Mouse (Mus musculus): ENCODE data around the gene Nhej1. TPM values are rescaled to one million over a fixed set of nuclear protein-coding genes. Genes with fewer than 3 reads are reported as not detected.
A peak's percentile ranks its signal among the peaks of the same experiment; 100 is the strongest.

The Nhej1 gene
- total and polyA plus RNA-seq, 3 experiments, result 1.7 to 5.2 TPM; not detected in 1

DNA sequence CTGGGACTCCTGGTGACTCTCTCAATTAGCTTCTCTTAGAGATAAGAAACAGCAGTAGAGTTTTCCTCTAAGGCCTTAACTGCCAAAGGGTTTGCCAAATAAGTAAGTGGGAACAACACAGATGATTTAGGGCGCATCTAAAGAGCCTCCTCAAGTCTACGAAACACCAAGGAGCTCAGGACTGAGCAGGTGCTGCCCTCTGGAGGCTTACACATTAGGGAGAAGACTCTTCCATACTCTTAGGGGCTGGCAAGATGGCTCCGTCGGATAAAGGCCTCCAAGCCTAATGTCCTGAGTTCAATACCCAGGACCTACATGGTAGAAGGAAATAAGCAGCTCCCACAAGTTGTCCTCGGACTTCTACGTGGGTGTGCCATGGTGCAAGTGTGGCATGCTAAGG lies 151.4 kb downstream of the Nhej1 start:
- no peaks in the 10 kb centered on the region; a peak in 1 of 4 replicates for H3K36me3 ChIP-seq (ENCODE audit: control insufficient read depth in 1 of 2, insufficient read depth in 2 of 2, low read length in 2 of 2)
- H3K79me2 ChIP-seq (ENCODE audit: control insufficient read depth, insufficient read depth, low read length, poor library complexity), result no peaks in the 10 kb centered on the region
- H3K4me3 ChIP-seq (ENCODE audit: control insufficient read depth in 1 of 2, insufficient read depth in 1 of 2, low read depth in 2 of 2, low read length in 2 of 2), result no peak overlapping the region
- no peak overlapping the region for H3K9ac ChIP-seq (ENCODE audit: control insufficient read depth, low read depth, low read length, poor library complexity, severe bottlenecking)
- no peaks in the 10 kb centered on the region for H3K27me3 ChIP-seq (ENCODE audit: control insufficient read depth in 1 of 2, insufficient read depth in 2 of 2, low read length in 2 of 2)
- no peak overlapping the region for H3K27ac ChIP-seq (ENCODE audit: control insufficient read depth, low read depth, low read length)
- no peaks in the 10 kb centered on the region for H3K9me3 ChIP-seq (replicated peaks; ENCODE audit: insufficient read depth, low read length)
- peak; percentile 10 for DNase-seq (ENCODE audit: low read depth, low spot score)
- TF ChIP-seq CTCF (IDR thresholded peaks at IDR 0.05 in 2 of 3, conservative IDR thresholded peaks at IDR 0.05 in 1 of 3; ENCODE audit: control insufficient read depth in 1 of 3, insufficient read depth in 1 of 3, low read depth in 2 of 3, low read length in 3 of 3, poor library complexity in 1 of 3, severe bottlenecking in 1 of 3) (peak in 2 of 3 experiments; percentile 17 to 28; a peak in 3 of 6 replicates), CHD2 (IDR thresholded peaks at IDR 0.05; ENCODE audit: low read length) (no peak), NRF1 (IDR thresholded peaks at IDR 0.05; ENCODE audit: insufficient read depth, low read depth, low read length, poor library complexity, severe bottlenecking) (no peak), MYB (IDR thresholded peaks at IDR 0.05; ENCODE audit: low read depth, low read length) (no peak), SMC3 (IDR thresholded peaks at IDR 0.05; ENCODE audit: low read depth, low read length) (no peak), MXI1 (IDR thresholded peaks at IDR 0.05; ENCODE audit: low read depth, low read length) (no peak), RAD21 (IDR thresholded peaks at IDR 0.05; ENCODE audit: low read depth, low read length) (peak; percentile 5), ETS1 (IDR thresholded peaks at IDR 0.05; ENCODE audit: low read depth, low read length) (no peak), KAT2A (conservative IDR thresholded peaks at IDR 0.05; ENCODE audit: low read depth, low read length) (no peak), ZC3H11A (IDR thresholded peaks at IDR 0.05; ENCODE audit: low read depth, low read length) (no peak), GATA1 (IDR thresholded peaks at IDR 0.05; ENCODE audit: low read depth, low read length) (no peak), MYC (IDR thresholded peaks at IDR 0.05; ENCODE audit: low read depth, low read length) (no peak), MAZ (IDR thresholded peaks at IDR 0.05; ENCODE audit: low read depth, low read length) (no peak), TBP (IDR thresholded peaks at IDR 0.05; ENCODE audit: low read depth, low read length) (no peak), POLR2AphosphoS5 (IDR thresholded peaks at IDR 0.05; ENCODE audit: borderline replicate concordance, low read depth, low read length) (no peak), UBTF (IDR thresholded peaks at IDR 0.05; ENCODE audit: borderline replicate concordance, insufficient read depth, low read depth, low read length) (no peak), TCF12 (IDR thresholded peaks at IDR 0.05; ENCODE audit: low read depth, low read length) (no peak)
- H3K4me1 ChIP-seq (ENCODE audit: control insufficient read depth in 1 of 2, insufficient read depth in 2 of 2, low read length in 2 of 2), result no peaks in the 10 kb centered on the region

DNA sequence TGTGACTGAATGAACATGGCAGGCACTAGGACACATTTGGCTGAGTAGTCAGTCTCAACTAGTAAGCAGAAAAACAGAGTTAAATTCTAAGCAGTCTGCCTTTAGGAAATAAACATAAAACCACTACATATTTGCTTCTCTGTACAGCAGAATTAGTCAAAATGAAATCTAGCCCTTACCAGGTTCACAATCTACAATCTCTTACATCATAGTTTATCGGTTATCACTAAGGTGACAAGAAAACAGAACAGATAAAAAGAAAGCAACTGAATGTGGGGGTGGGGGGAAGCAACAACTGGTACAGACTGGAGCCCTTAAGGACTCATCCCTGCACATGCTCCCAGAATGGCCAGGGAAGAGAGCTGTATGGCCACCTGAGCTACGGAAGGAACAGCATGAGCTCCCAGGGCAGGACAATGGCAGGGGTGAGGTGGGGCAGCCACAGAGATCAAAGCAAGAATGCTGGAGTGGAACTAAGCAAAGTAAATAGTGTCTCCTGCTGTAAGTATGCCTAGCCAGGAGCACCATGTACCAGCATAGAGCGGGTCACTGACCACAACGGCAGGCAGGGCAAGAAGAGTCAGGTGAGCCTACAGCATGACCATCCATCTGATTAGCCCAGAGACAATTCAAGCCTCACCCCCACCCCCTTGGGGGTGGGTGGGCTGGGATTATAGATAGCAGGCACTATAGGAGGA lies 153.5 kb downstream of the Nhej1 start:
- TF ChIP-seq MEF2A (IDR thresholded peaks at IDR 0.05; ENCODE audit: extremely low read depth, insufficient replicate concordance, low read depth, low read length, poor library complexity, severe bottlenecking) (no peak), ZMIZ1 (IDR thresholded peaks at IDR 0.05; ENCODE audit: low read depth, low read length) (no peak), EP300 (IDR thresholded peaks at IDR 0.05; ENCODE audit: low read depth in 1 of 2, low read length in 2 of 2) (no peak), ZNF384 (IDR thresholded peaks at IDR 0.05; ENCODE audit: low read depth, low read length) (no peak), TAL1 (IDR thresholded peaks at IDR 0.05; ENCODE audit: low read length) (no peak), MYC (IDR thresholded peaks at IDR 0.05; ENCODE audit: low read depth, low read length) (no peak), GABPA (IDR thresholded peaks at IDR 0.05; ENCODE audit: low read depth, low read length) (no peak), POLR2AphosphoS5 (IDR thresholded peaks at IDR 0.05; ENCODE audit: borderline replicate concordance, low read depth, low read length) (no peak), GATA1 (IDR thresholded peaks at IDR 0.05; ENCODE audit: low read depth, low read length) (no peak), CHD2 (IDR thresholded peaks at IDR 0.05; ENCODE audit: low read length) (no peak), MAFK (IDR thresholded peaks at IDR 0.05; ENCODE audit: borderline replicate concordance, low read depth, low read length) (no peak), MXI1 (IDR thresholded peaks at IDR 0.05; ENCODE audit: low read depth, low read length) (no peak), POLR2AphosphoS2 (IDR thresholded peaks at IDR 0.05; ENCODE audit: low read length) (no peak), CHD1 (IDR thresholded peaks at IDR 0.05; ENCODE audit: low read depth, low read length) (no peak)
- H3K36me3 ChIP-seq (ENCODE audit: control insufficient read depth in 1 of 2, insufficient read depth in 2 of 2, low read length in 2 of 2), result no peaks in the 10 kb centered on the region; a peak in 1 of 4 replicates
- no peak overlapping the region for H3K27ac ChIP-seq (ENCODE audit: control insufficient read depth, low read depth, low read length)
- H3K4me1 ChIP-seq (ENCODE audit: control insufficient read depth in 1 of 2, insufficient read depth in 2 of 2, low read length in 2 of 2), result peaks cover 0 to 8% of the 10 kb centered on the region in 2 experiments; a peak in 1 of 4 replicates
- no peak for DNase-seq (ENCODE audit: low read depth, low spot score)
- H3K9ac ChIP-seq (ENCODE audit: control insufficient read depth, low read depth, low read length, poor library complexity, severe bottlenecking), result no peak overlapping the region
- no peaks in the 10 kb centered on the region for H3K9me3 ChIP-seq (replicated peaks; ENCODE audit: insufficient read depth, low read length)
- H3K27me3 ChIP-seq (ENCODE audit: control insufficient read depth in 1 of 2, insufficient read depth in 2 of 2, low read length in 2 of 2), result no peaks in the 10 kb centered on the region
- H3K4me3 ChIP-seq (ENCODE audit: control insufficient read depth in 1 of 2, insufficient read depth in 1 of 2, low read depth in 2 of 2, low read length in 2 of 2), result no peak overlapping the region
- no peaks in the 10 kb centered on the region for H3K79me2 ChIP-seq (ENCODE audit: control insufficient read depth, insufficient read depth, low read length, poor library complexity)
